Mouse (Mus musculus): Measurements from ENCODE around the gene Spata3.

GRCm38 (mm10) chr1:86054943-86055342 is 38.3 kb downstream of the Spata3 start:
- TF ChIP-seq CTCF (conservative IDR thresholded peaks at IDR 0.05; ENCODE audit: low read length) (no peak), POU5F1 (IDR thresholded peaks at IDR 0.05; ENCODE audit: borderline replicate concordance, low read length) (no peak)

Measured in E14TG2a.4 (cell line).